Mouse (Mus musculus) midbrain, postnatal 0 days (tissue): ENCODE measurements around the gene Cpeb1. TPM values are rescaled to one million over a fixed set of nuclear protein-coding genes. Genes with fewer than 3 reads are reported as not detected.

Experiments
- ATAC-seq: fragments of 200-750 bp; cut with Nextera tagmentation; 2 replicates; pipeline ENCODE4 v1.8.0; 2017; ENCODE audit warnings: moderate number of reproducible peaks, mild to moderate bottlenecking, moderate TSS enrichment, moderate library complexity; ENCODE audit not compliant: low FRiP score
- DNase-seq: peaks from one replicate; pipeline ENCODE4 v3.0.0-alpha.2; 2015; ENCODE audit warnings: low spot score
- H3K27ac ChIP-seq: fragments of 300-500 bp; sonication (generic); 2 replicates; pipeline ENCODE4 v1.5.1; 2014; ENCODE audit warnings: low read depth, mild to moderate bottlenecking, low read length, mixed read lengths
- H3K27me3 ChIP-seq: fragments of 300-500 bp; sonication (generic); 2 replicates; pipeline ENCODE4 v1.6.1; 2014; ENCODE audit warnings: low read length, control low read depth, mixed read lengths; ENCODE audit not compliant: insufficient read depth
- H3K36me3 ChIP-seq: fragments of 300-500 bp; sonication (generic); 2 replicates; pipeline ENCODE4 v1.6.1; 2014; ENCODE audit warnings: low read length, control low read depth, mixed read lengths; ENCODE audit not compliant: insufficient read depth
- H3K4me1 ChIP-seq: fragments of 300-500 bp; sonication (generic); 2 replicates; pipeline ENCODE4 v1.6.1; 2014; ENCODE audit warnings: mild to moderate bottlenecking, control low read depth, antibody characterized with exemption, low read length, mixed read lengths; ENCODE audit not compliant: insufficient read depth
- H3K4me2 ChIP-seq: fragments of 300-500 bp; sonication (generic); 2 replicates; pipeline ENCODE4 v1.6.1; 2014; ENCODE audit warnings: low read depth, mild to moderate bottlenecking, low read length, mixed read lengths; ENCODE audit not compliant: poor library complexity, severe bottlenecking
- H3K4me3 ChIP-seq: fragments of 300-500 bp; sonication (generic); 2 replicates; pipeline ENCODE4 v1.5.1; 2014; ENCODE audit warnings: low read depth, mild to moderate bottlenecking, low read length, moderate library complexity
- H3K9ac ChIP-seq: fragments of 300-500 bp; sonication (generic); replicated peaks from 2 replicates; pipeline ENCODE4 v1.6.1; 2014; ENCODE audit warnings: mild to moderate bottlenecking, low read length, moderate library complexity, mixed read lengths; ENCODE audit not compliant: poor library complexity, severe bottlenecking
- H3K9me3 ChIP-seq: fragments of 300-500 bp; sonication (generic); 2 replicates; pipeline ENCODE4 v1.6.1; 2016; ENCODE audit warnings: low read length, control low read depth
- CTCF ChIP-seq: IDR thresholded peaks from 2 replicates; pipeline ENCODE4 v1.5.1; 2016; ENCODE audit warnings: antibody characterized with exemption, mild to moderate bottlenecking
- WGBS: fragments of 180-500 bp; shearing (Covaris S2); extraction: QIAGEN DNeasy Blood & Tissue Kit; methylation state at CpG from one replicate; pipeline ENCODE4 v1.1.7; 2014; 5-methylcytosine and 5-hydroxymethylcytosine counted together
- polyA plus RNA-seq: library from polyadenylated mRNA; unstranded; fragments of >200 nt; fragmentation: Nextera tagmentation; extraction: Ambion mirVana; gene quantifications from 2 replicates; pipeline ENCODE4 v1.2.1, GENCODE M21; 2015
- total RNA-seq: library from RNA; depleted of rRNA; stranded (reverse); fragments of >200 nt; gene quantifications from 2 replicates; pipeline ENCODE4 v1.2.3, GENCODE M21; 2014

The Cpeb1 gene
- total and polyA plus RNA-seq, 2 experiments from 2014 or later: 7.3 to 10.0 TPM

- ATAC-seq: no peak
- WGBS: 85% methylated on average over 9 of the region's 9 CpGs
- DNase-seq: no peak
- Histone ChIP-seq H3K4me1 (no peaks in the 10 kb centered on the region), H3K27me3 (no peaks in the 10 kb centered on the region), H3K4me3 (no peak overlapping the region), H3K36me3 (peaks cover 55% of the 10 kb centered on the region), H3K9ac (no peak overlapping the region), H3K9me3 (no peaks in the 10 kb centered on the region), H3K4me2 (no peak overlapping the region), H3K27ac (no peak overlapping the region)
- TF ChIP-seq CTCF: no peak
Measured at GRCm38 (mm10) chr7:81464906-81465450, 9.7 kb upstream of the Cpeb1 start.

GRCm38 (mm10) chr7:81464116-81464515, 8.9 kb upstream of the Cpeb1 start:
- Histone ChIP-seq H3K27ac (no peak overlapping the region), H3K27me3 (no peaks in the 10 kb centered on the region), H3K9ac (no peak overlapping the region), H3K4me3 (no peak overlapping the region), H3K4me1 (no peaks in the 10 kb centered on the region), H3K4me2 (no peak overlapping the region), H3K36me3 (peaks cover 55% of the 10 kb centered on the region), H3K9me3 (no peaks in the 10 kb centered on the region)
- no peak for DNase-seq
- no peak for ATAC-seq
- no peak for TF ChIP-seq CTCF
- WGBS: 4% methylated on average over 4 of the region's 4 CpGs

- Histone ChIP-seq H3K4me1 (no peaks in the 10 kb centered on the region), H3K9me3 (no peaks in the 10 kb centered on the region), H3K27me3 (no peaks in the 10 kb centered on the region), H3K36me3 (peaks cover 51% of the 10 kb centered on the region), H3K9ac (no peak overlapping the region), H3K4me2 (no peak overlapping the region), H3K4me3 (no peak overlapping the region), H3K27ac (no peak overlapping the region)
- DNase-seq (no peak), ATAC-seq (no peak)
- no peak for TF ChIP-seq CTCF
- WGBS: 86% methylated on average over 3 of the region's 3 CpGs
Measured at GRCm38 (mm10) chr7:81462815-81463214, 7.5 kb upstream of the Cpeb1 start.

- no peak for TF ChIP-seq CTCF
- Histone ChIP-seq H3K4me3 (peak overlapping the region; percentile 55), H3K4me1 (peaks cover 9% of the 10 kb centered on the region; the same call in 1 of the 2 replicates), H3K4me2 (peak overlapping the region; percentile 72), H3K9me3 (no peaks in the 10 kb centered on the region), H3K36me3 (no peaks in the 10 kb centered on the region), H3K9ac (peak overlapping the region; percentile 51), H3K27ac (no peak overlapping the region), H3K27me3 (peaks cover 33% of the 10 kb centered on the region)
- 1% methylated on average over 50 of the region's 87 CpGs for WGBS
- ATAC-seq: peak; percentile 64
- DNase-seq: peak; percentile 39
Measured at GRCm38 (mm10) chr7:81454331-81455039, 780 bp downstream of the Cpeb1 start.

GRCm38 (mm10) chr7:81453443-81454274, 1.6 kb downstream of the Cpeb1 start:
- peak; percentile 44 for TF ChIP-seq CTCF
- H3K9ac ChIP-seq: peak overlapping the region; percentile 51; the same call in 1 of the 2 replicates
- peaks cover 9% of the 10 kb centered on the region; the same call in 1 of the 2 replicates for H3K4me1 ChIP-seq
- H3K4me2 ChIP-seq: peak overlapping the region; percentile 72
- H3K36me3 ChIP-seq: no peaks in the 10 kb centered on the region
- H3K9me3 ChIP-seq: no peaks in the 10 kb centered on the region
- peaks cover 33% of the 10 kb centered on the region for H3K27me3 ChIP-seq
- H3K27ac ChIP-seq: no peak overlapping the region
- WGBS: 3% methylated on average over 79 of the region's 84 CpGs
- DNase-seq (peak; percentile 40), ATAC-seq (peak; percentile 39; the same call in 1 of the 2 replicates)
- H3K4me3 ChIP-seq: peak overlapping the region; percentile 55
